Mouse (Mus musculus): ENCODE data around the gene Sarm1. TPM values are rescaled to one million over a fixed set of nuclear protein-coding genes. Genes with fewer than 3 reads are reported as not detected.

The Sarm1 gene
- polyA plus RNA-seq (2014; fragmentation: Illumina TruSeq; extraction: RNeasy Lipid Tissue Mini Kit (QIAGEN cat#74804)) = not detected

DNA sequence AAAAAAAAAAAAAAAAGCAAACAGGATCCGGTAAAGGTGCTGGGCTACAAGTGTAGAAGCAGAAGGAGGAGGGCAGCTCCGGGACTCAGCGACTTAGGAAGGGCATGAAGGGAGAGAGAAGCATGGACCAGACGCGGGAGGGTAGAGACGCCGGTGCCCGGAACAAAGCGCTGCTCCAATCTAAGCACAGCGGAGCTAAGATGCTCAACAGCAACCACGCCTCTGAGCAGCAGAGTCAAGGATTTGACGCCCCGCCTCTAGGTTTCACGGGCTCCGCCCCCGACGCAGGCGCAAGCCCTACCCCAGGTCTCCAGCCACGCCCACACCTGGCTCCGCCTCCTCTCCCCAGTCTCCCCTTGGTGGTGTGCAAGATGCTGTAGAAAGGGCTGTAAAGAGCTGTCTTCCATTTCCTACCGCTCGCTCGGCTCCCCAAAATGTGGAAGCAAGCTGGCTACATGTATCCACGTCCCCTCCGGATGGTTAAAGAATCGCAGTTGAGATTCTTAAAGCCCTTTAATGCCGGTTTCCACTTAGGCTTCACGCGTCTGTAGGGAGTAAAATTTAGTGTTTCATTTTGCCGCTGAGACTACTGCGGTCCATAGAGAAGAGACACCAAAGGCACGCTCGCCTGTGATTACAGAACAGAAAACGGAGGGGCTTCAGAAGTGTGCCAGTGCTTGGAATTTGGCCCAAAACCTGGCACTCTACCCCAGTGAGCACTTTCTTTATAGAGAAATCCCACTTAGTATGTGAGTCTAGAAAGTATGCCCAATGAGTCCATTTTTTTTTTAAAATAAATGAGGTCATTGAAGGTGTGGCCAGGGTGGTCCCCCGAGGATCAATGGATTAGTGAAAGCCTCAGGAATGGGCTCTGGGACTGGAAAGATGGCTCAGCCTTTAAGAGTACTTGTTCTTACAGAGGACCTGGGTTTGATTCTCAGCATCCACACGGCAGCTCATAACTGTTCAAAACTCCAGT lies at the start of gene Sarm1:
Gene Sarm1, minus strand, starts transcription at position 211 of the 979 bp plus-strand sequence.

DNA sequence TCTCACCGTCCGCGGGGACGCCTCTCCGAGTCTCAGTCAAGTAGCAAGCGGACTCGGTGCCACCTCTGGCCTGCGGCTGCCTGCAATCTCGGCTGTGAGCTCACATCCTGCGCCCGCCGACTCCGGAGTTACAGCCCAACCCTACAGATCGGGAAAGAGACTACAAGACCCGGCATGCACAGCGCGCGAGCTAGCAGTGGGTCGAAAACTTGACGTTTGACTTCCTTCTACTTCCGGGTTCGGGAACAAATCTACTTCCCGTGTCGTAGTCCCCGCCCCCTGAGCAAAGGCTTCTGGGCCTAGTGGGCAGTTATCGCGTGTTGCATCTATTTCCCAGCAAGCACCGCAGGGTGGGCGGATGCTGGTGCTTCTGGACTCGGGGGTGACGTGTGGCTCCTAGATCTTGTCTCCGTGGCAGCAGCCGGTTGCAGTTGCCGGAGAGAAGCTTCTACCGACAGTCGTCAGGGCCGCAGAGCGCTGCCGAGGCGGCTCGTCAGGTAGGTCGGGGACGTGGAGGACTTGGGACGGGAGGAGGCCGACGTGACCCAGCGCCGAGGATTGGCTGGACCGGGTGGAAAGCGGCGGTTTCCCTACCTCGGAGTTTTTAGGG lies 38.6 kb upstream of the Sarm1 start, which contains the start of the genes Tnfaip1 and Ift20:
Gene Tnfaip1, minus strand, starts transcription at position 253 of the 610 bp plus-strand sequence.
Gene Ift20, plus strand, starts transcription at position 282 of the 610 bp plus-strand sequence.

DNA sequence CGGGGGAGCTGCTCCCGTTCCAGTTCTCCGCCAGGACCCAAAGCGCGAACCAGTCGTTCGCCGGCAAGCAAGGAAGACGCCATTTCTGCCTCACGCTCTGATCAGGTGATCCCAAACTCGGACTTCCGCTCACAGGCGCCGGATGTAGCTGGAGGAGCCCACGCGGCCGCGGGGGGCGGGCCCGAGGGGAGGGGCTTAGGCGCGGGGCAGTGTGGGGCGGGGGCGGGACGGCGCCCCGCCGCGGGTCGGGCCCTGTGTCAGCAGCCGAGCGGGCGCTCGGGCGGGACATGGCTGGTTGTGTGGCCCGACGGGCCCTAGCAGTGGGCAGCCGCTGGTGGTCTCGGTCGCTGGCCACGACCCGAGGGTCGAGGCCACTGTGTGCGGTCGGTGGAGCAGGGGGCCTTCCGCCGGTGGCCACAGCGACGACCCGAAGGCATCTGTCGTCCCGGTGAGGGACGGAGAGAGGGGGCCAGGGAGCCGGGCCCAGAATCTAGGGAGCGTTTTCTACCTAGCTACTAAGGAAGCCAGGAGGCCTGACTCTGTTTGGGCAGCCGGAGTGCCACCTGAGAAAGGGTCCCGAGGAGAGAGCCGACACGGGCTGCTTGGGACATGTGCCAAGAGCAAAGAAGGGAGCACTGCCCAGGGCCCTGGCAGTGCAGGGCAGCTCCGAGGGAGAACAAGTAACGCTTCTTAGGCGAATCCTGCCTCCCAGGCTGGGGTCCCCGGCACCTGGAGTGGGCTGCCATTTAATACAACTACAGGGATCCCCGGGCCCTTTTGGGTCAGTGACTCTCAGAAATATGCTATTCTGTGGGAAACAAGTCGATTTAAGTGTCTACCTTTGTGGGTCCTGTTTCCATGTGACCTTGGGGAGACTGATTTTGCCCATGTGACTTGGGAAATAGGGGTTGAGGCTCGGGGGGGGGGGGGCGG lies 14.7 kb upstream of the Sarm1 start, which contains the start of the genes Tmem199 and Poldip2:
Gene Tmem199, minus strand, starts transcription at position 148 of the 933 bp plus-strand sequence.
Gene Poldip2, plus strand, starts transcription at position 169 of the 933 bp plus-strand sequence.

DNA sequence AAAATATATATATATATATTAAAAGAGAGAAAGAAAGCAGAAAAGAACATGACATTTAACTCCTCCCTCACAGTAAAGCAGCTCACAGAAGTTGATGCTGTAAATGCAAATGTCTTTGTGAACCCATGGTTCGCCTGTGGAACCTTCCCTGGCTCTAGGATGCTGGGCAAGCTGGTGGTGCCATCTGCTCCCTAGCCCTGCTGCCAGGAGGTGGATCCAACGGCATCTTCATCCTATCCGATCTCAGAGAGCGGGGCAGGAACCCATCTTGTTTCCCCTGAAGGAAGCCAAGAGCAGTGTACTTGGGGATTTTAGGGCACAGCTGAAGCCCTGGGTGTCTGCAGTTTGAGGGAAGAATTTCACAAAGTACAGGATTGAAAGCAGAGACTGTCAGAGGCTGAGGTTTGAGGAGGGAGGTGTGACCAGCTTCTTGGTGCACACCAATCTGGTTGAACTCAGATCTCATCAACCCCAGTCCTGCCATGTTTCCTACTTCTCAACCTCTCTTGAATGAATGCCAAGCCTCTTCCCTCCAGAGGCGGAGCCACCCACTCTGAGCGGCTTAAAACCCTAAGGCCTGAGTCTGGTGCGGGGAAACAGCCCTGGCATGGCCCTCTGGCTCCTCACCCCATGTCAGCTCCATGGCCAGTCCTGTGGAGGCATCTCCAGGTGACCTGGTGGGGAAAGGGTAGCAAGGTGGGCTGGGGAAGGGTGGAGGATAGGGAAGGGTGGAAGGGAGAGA lies 5.5 kb upstream of the Sarm1 start, which contains the start of gene Sebox:
Gene Sebox, plus strand, starts transcription at position 539 of the 742 bp plus-strand sequence.

DNA sequence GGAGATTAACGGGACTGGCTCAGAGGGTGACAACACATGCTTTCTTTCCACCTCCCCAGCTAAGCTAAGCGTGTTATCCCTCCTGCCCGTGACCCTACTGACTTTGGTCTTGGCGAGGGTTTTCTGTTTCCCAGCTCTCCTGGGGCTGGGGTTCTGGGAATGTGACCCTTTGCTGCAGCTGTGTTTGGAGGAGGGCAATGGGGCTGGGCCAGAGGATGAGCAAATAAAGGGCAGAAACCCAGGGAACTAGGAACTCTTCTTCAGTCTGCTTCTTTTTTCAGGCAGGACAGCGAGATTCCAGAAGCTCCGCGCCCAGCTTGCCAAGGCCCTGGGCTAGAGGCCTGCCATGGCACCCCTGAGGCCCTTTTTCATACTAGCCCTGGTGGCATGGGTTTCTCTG lies 1.4 kb upstream of the Sarm1 start, which contains the start of gene Vtn:
Gene Vtn, plus strand, starts transcription at position 88 of the 400 bp plus-strand sequence.

DNA sequence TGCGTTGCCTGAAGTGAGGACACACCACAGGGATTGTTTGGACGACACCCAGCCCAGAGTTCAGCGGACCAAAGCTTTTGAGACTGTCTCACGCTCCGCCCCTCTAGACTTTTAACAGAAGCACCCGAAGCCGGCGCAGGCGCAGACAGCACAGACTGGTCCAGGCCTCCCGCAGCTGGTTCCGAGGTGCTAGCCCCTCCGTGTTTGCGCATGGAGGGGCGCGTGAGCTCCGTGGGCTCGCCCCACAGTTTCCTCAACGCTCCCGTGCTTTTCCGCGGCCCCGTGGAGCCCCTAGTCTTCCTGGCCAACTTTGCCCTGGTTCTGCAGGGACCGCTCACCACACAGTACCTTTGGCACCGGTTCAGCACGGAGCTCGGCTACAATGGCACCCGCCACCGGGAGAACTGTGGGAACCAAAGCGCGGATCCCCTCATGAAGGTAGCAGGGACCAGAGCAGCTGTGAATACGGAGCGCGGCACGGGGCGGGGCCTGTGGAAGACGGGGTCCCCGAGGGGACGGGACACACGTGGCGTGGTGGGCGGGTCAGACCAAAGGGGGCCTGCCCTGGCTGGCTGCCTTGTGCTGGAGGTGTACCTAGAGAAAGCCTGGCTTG lies 31.9 kb downstream of the Sarm1 start, which contains the start of gene Slc46a1:
Gene Slc46a1, plus strand, starts transcription at position 130 of the 613 bp plus-strand sequence.

Other genes starting within 250 kb of the Sarm1 start
- 44.9 TPM for gene 2610507B11Rik, start 236.0 kb downstream of the Sarm1 start, polyA plus RNA-seq (2014; fragmentation: Illumina TruSeq; extraction: RNeasy Lipid Tissue Mini Kit (QIAGEN cat#74804))
- gene BC030499, start 206.9 kb downstream of the Sarm1 start, polyA plus RNA-seq (2014; fragmentation: Illumina TruSeq; extraction: RNeasy Lipid Tissue Mini Kit (QIAGEN cat#74804)) = 0.20 TPM
- 5.2 TPM for gene Spag5, start 196.2 kb downstream of the Sarm1 start, polyA plus RNA-seq (2014; fragmentation: Illumina TruSeq; extraction: RNeasy Lipid Tissue Mini Kit (QIAGEN cat#74804))
- 16.9 TPM for gene Aldoc, start 174.8 kb downstream of the Sarm1 start, polyA plus RNA-seq (2014; fragmentation: Illumina TruSeq; extraction: RNeasy Lipid Tissue Mini Kit (QIAGEN cat#74804))
- 3.0 TPM for gene Pigs, start 169.3 kb downstream of the Sarm1 start, polyA plus RNA-seq (2014; fragmentation: Illumina TruSeq; extraction: RNeasy Lipid Tissue Mini Kit (QIAGEN cat#74804))
- gene Unc119, start 154.3 kb downstream of the Sarm1 start, polyA plus RNA-seq (2014; fragmentation: Illumina TruSeq; extraction: RNeasy Lipid Tissue Mini Kit (QIAGEN cat#74804)) = 6.0 TPM
- not detected for gene Foxn1, start 111.2 kb downstream of the Sarm1 start, polyA plus RNA-seq (2014; fragmentation: Illumina TruSeq; extraction: RNeasy Lipid Tissue Mini Kit (QIAGEN cat#74804))
- gene Slc13a2, start 75.5 kb downstream of the Sarm1 start, polyA plus RNA-seq (2014; fragmentation: Illumina TruSeq; extraction: RNeasy Lipid Tissue Mini Kit (QIAGEN cat#74804)) = 0.17 TPM
- gene Slc46a1, start 32.1 kb downstream of the Sarm1 start, polyA plus RNA-seq (2014; fragmentation: Illumina TruSeq; extraction: RNeasy Lipid Tissue Mini Kit (QIAGEN cat#74804)) = 0.74 TPM
- not detected for gene Vtn, start 1.3 kb upstream of the Sarm1 start, polyA plus RNA-seq (2014; fragmentation: Illumina TruSeq; extraction: RNeasy Lipid Tissue Mini Kit (QIAGEN cat#74804))
- 0.97 TPM for gene Sebox, start 5.7 kb upstream of the Sarm1 start, polyA plus RNA-seq (2014; fragmentation: Illumina TruSeq; extraction: RNeasy Lipid Tissue Mini Kit (QIAGEN cat#74804))
- gene Tmem199, start 14.4 kb upstream of the Sarm1 start, polyA plus RNA-seq (2014; fragmentation: Illumina TruSeq; extraction: RNeasy Lipid Tissue Mini Kit (QIAGEN cat#74804)) = 20.3 TPM
- gene Poldip2, start 14.4 kb upstream of the Sarm1 start, polyA plus RNA-seq (2014; fragmentation: Illumina TruSeq; extraction: RNeasy Lipid Tissue Mini Kit (QIAGEN cat#74804)) = 8.2 TPM
- 30.6 TPM for gene Tnfaip1, start 38.6 kb upstream of the Sarm1 start, polyA plus RNA-seq (2014; fragmentation: Illumina TruSeq; extraction: RNeasy Lipid Tissue Mini Kit (QIAGEN cat#74804))
- 34.1 TPM for gene Ift20, start 38.6 kb upstream of the Sarm1 start, polyA plus RNA-seq (2014; fragmentation: Illumina TruSeq; extraction: RNeasy Lipid Tissue Mini Kit (QIAGEN cat#74804))
- 27.6 TPM for gene Tmem97, start 53.0 kb upstream of the Sarm1 start, polyA plus RNA-seq (2014; fragmentation: Illumina TruSeq; extraction: RNeasy Lipid Tissue Mini Kit (QIAGEN cat#74804))
- gene Nlk, start 199.6 kb upstream of the Sarm1 start, polyA plus RNA-seq (2014; fragmentation: Illumina TruSeq; extraction: RNeasy Lipid Tissue Mini Kit (QIAGEN cat#74804)) = 94.3 TPM